Mouse (Mus musculus): Measurements from ENCODE around the gene Uqcc2. TPM values are rescaled to one million over a fixed set of nuclear protein-coding genes. Genes with fewer than 3 reads are reported as not detected.

The Uqcc2 gene
- polyA plus RNA-seq, 1 experiment: 740 TPM

- Histone ChIP-seq H3K27me3 (ENCODE audit: control insufficient read depth, insufficient read depth, insufficient read length) (no peaks in the 10 kb centered on the region), H3ac (ENCODE audit: control insufficient read depth, insufficient read length) (no peak overlapping the region), H3K79me2 (ENCODE audit: control insufficient read depth, insufficient read depth) (no peaks in the 10 kb centered on the region), H3K4me3 (no peak overlapping the region), H3K4me2 (ENCODE audit: low read depth) (no peak overlapping the region), H3K36me3 (ENCODE audit: control insufficient read depth, insufficient read depth) (peaks cover 9% of the 10 kb centered on the region)
- TF ChIP-seq USF1 (IDR thresholded peaks at IDR 0.05; ENCODE audit: low read depth) (no peak), REST (IDR thresholded peaks at IDR 0.05; ENCODE audit: insufficient read depth, insufficient read length) (no peak), MYOD1 (IDR thresholded peaks at IDR 0.05; ENCODE audit: control insufficient read depth in 1 of 3, insufficient read length in 2 of 3, low read depth in 2 of 3) (no peak), SRF (IDR thresholded peaks at IDR 0.05; ENCODE audit: control insufficient read depth, insufficient read length, low read depth) (no peak), MYOG (IDR thresholded peaks at IDR 0.05; ENCODE audit: control insufficient read depth in 1 of 3, insufficient read depth in 1 of 3, insufficient read length in 2 of 3, low read depth in 2 of 3) (no peak), TCF3 (IDR thresholded peaks at IDR 0.05; ENCODE audit: insufficient read length, low read depth) (no peak), CEBPB (IDR thresholded peaks at IDR 0.05; ENCODE audit: insufficient read depth, poor library complexity, severe bottlenecking) (no peak), E2F4 (IDR thresholded peaks at IDR 0.05; ENCODE audit: insufficient read depth) (no peak)
Observed at GRCm38 (mm10) chr17:27087426-27087825, 46.3 kb downstream of the Uqcc2 start.

- H3K27me3 ChIP-seq (ENCODE audit: control insufficient read depth, insufficient read depth, insufficient read length): no peaks in the 10 kb centered on the region
- peaks cover 9% of the 10 kb centered on the region for H3K36me3 ChIP-seq (ENCODE audit: control insufficient read depth, insufficient read depth)
- no peak overlapping the region for H3K4me3 ChIP-seq
- no peak for TF ChIP-seq REST (IDR thresholded peaks at IDR 0.05; ENCODE audit: insufficient read depth, insufficient read length)
- TF ChIP-seq TCF12 (IDR thresholded peaks at IDR 0.05; ENCODE audit: insufficient read depth, poor library complexity, severe bottlenecking): no peak
- no peak for TF ChIP-seq E2F4 (IDR thresholded peaks at IDR 0.05; ENCODE audit: insufficient read depth)
- TF ChIP-seq TCF3 (IDR thresholded peaks at IDR 0.05; ENCODE audit: insufficient read length, low read depth): no peak
- TF ChIP-seq MYOD1 (IDR thresholded peaks at IDR 0.05; ENCODE audit: control insufficient read depth in 1 of 3, insufficient read length in 2 of 3, low read depth in 2 of 3): no peak
- no peak for TF ChIP-seq MYOG (IDR thresholded peaks at IDR 0.05; ENCODE audit: control insufficient read depth in 1 of 3, insufficient read depth in 1 of 3, insufficient read length in 2 of 3, low read depth in 2 of 3)
- no peak for TF ChIP-seq CEBPB (IDR thresholded peaks at IDR 0.05; ENCODE audit: insufficient read depth, poor library complexity, severe bottlenecking)
- TF ChIP-seq MAX (IDR thresholded peaks at IDR 0.05; ENCODE audit: low read depth): no peak
- no peak for TF ChIP-seq SRF (IDR thresholded peaks at IDR 0.05; ENCODE audit: control insufficient read depth, insufficient read length, low read depth)
- TF ChIP-seq POLR2AphosphoS2 (IDR thresholded peaks at IDR 0.05; ENCODE audit: insufficient read length, low read depth): no peak
- no peak for TF ChIP-seq POLR2A (IDR thresholded peaks at IDR 0.05; ENCODE audit: insufficient read length, low read depth)
- TF ChIP-seq USF1 (IDR thresholded peaks at IDR 0.05; ENCODE audit: low read depth): no peak
- no peaks in the 10 kb centered on the region for H3K79me2 ChIP-seq (ENCODE audit: control insufficient read depth, insufficient read depth)
- H3ac ChIP-seq (ENCODE audit: control insufficient read depth, insufficient read length): no peak overlapping the region
- no peak overlapping the region for H3K4me2 ChIP-seq (ENCODE audit: low read depth)
Observed at GRCm38 (mm10) chr17:27085676-27086075, 48.0 kb downstream of the Uqcc2 start.

GRCm38 (mm10) chr17:27083601-27084000 lies 50.1 kb downstream of the Uqcc2 start:
- peak overlapping the region; percentile 54 for H3K4me2 ChIP-seq (ENCODE audit: low read depth)
- TF ChIP-seq POLR2A (IDR thresholded peaks at IDR 0.05; ENCODE audit: insufficient read length, low read depth): no peak
- TF ChIP-seq USF1 (IDR thresholded peaks at IDR 0.05; ENCODE audit: low read depth): peak; percentile 53
- TF ChIP-seq TCF3 (IDR thresholded peaks at IDR 0.05; ENCODE audit: insufficient read length, low read depth): no peak
- H3K4me3 ChIP-seq: no peak overlapping the region
- H3K27me3 ChIP-seq (ENCODE audit: control insufficient read depth, insufficient read depth, insufficient read length): no peaks in the 10 kb centered on the region
- H3K79me2 ChIP-seq (ENCODE audit: control insufficient read depth, insufficient read depth): no peaks in the 10 kb centered on the region
- H3ac ChIP-seq (ENCODE audit: control insufficient read depth, insufficient read length): no peak overlapping the region
- H3K36me3 ChIP-seq (ENCODE audit: control insufficient read depth, insufficient read depth): peaks cover 9% of the 10 kb centered on the region

- Histone ChIP-seq H3K79me2 (ENCODE audit: control insufficient read depth, insufficient read depth) (no peaks in the 10 kb centered on the region), H3K36me3 (ENCODE audit: control insufficient read depth, insufficient read depth) (peaks cover 9% of the 10 kb centered on the region), H3ac (ENCODE audit: control insufficient read depth, insufficient read length) (no peak overlapping the region), H3K4me3 (no peak overlapping the region), H3K27me3 (ENCODE audit: control insufficient read depth, insufficient read depth, insufficient read length) (no peaks in the 10 kb centered on the region), H3K4me2 (ENCODE audit: low read depth) (peak overlapping the region; percentile 54)
- TF ChIP-seq POLR2AphosphoS2 (IDR thresholded peaks at IDR 0.05; ENCODE audit: insufficient read length, low read depth) (no peak), USF1 (IDR thresholded peaks at IDR 0.05; ENCODE audit: low read depth) (peak; percentile 72), MYOD1 (IDR thresholded peaks at IDR 0.05; ENCODE audit: control insufficient read depth in 1 of 3, insufficient read length in 2 of 3, low read depth in 2 of 3) (peak in 1 of 3 experiments; percentile 1)
Observed at GRCm38 (mm10) chr17:27082796-27083195, 50.9 kb downstream of the Uqcc2 start.

- no peak overlapping the region for H3ac ChIP-seq (ENCODE audit: control insufficient read depth, insufficient read length)
- peaks cover 9% of the 10 kb centered on the region for H3K36me3 ChIP-seq (ENCODE audit: control insufficient read depth, insufficient read depth)
- no peak overlapping the region for H3K4me2 ChIP-seq (ENCODE audit: low read depth)
- no peak overlapping the region for H3K4me3 ChIP-seq
- H3K79me2 ChIP-seq (ENCODE audit: control insufficient read depth, insufficient read depth): no peaks in the 10 kb centered on the region
- TF ChIP-seq TCF3 (IDR thresholded peaks at IDR 0.05; ENCODE audit: insufficient read length, low read depth): no peak
- TF ChIP-seq POLR2A (IDR thresholded peaks at IDR 0.05; ENCODE audit: insufficient read length, low read depth): no peak
- no peak for TF ChIP-seq TCF12 (IDR thresholded peaks at IDR 0.05; ENCODE audit: insufficient read depth, poor library complexity, severe bottlenecking)
- no peak for TF ChIP-seq SRF (IDR thresholded peaks at IDR 0.05; ENCODE audit: control insufficient read depth, insufficient read length, low read depth)
- no peak for TF ChIP-seq MYOG (IDR thresholded peaks at IDR 0.05; ENCODE audit: control insufficient read depth in 1 of 3, insufficient read depth in 1 of 3, insufficient read length in 2 of 3, low read depth in 2 of 3)
- no peak for TF ChIP-seq CEBPB (IDR thresholded peaks at IDR 0.05; ENCODE audit: insufficient read depth, poor library complexity, severe bottlenecking)
- TF ChIP-seq E2F4 (IDR thresholded peaks at IDR 0.05; ENCODE audit: insufficient read depth): no peak
- no peak for TF ChIP-seq MYOD1 (IDR thresholded peaks at IDR 0.05; ENCODE audit: control insufficient read depth in 1 of 3, insufficient read length in 2 of 3, low read depth in 2 of 3)
- no peak for TF ChIP-seq USF1 (IDR thresholded peaks at IDR 0.05; ENCODE audit: low read depth)
- TF ChIP-seq MAX (IDR thresholded peaks at IDR 0.05; ENCODE audit: low read depth): no peak
- no peak for TF ChIP-seq POLR2AphosphoS2 (IDR thresholded peaks at IDR 0.05; ENCODE audit: insufficient read length, low read depth)
- TF ChIP-seq REST (IDR thresholded peaks at IDR 0.05; ENCODE audit: insufficient read depth, insufficient read length): no peak
- H3K27me3 ChIP-seq (ENCODE audit: control insufficient read depth, insufficient read depth, insufficient read length): no peaks in the 10 kb centered on the region
Observed at GRCm38 (mm10) chr17:27081868-27082267, 51.8 kb downstream of the Uqcc2 start.
